Mouse (Mus musculus): ENCODE measurements around the gene Pank4. TPM values are rescaled to one million over a fixed set of nuclear protein-coding genes. Genes with fewer than 3 reads are reported as not detected.

The Pank4 gene
- polyA plus RNA-seq, 1 experiment from 2014 or later, result 48.4 TPM

GRCm38 (mm10) chr4:154961911-154962310, 2.0 kb upstream of the Pank4 start:
- no peak overlapping the region for H3K27ac ChIP-seq (ENCODE audit: low read length)
- peaks cover 52% of the 10 kb centered on the region for H3K27me3 ChIP-seq (ENCODE audit: control insufficient read depth, insufficient read depth, low read depth, low read length)
- H3K36me3 ChIP-seq (ENCODE audit: control insufficient read depth, insufficient read depth, low read length), result no peaks in the 10 kb centered on the region
- no peaks in the 10 kb centered on the region for H3K9me3 ChIP-seq (ENCODE audit: control insufficient read depth, low read length)
- ATAC-seq (ENCODE audit: low read depth), result no peak
- H3K9ac ChIP-seq (ENCODE audit: low read length), result no peak overlapping the region; the same call in 1 of the 2 replicates
- 23% methylated on average over 13 of the region's 13 CpGs for WGBS
- peak overlapping the region; percentile 70 for H3K4me2 ChIP-seq (ENCODE audit: low read depth, low read length)
- no peak overlapping the region for H3K4me3 ChIP-seq (ENCODE audit: low read length)
- H3K4me1 ChIP-seq (replicated peaks; ENCODE audit: control insufficient read depth, insufficient read depth, low read length), result peaks cover 40% of the 10 kb centered on the region

DNA sequence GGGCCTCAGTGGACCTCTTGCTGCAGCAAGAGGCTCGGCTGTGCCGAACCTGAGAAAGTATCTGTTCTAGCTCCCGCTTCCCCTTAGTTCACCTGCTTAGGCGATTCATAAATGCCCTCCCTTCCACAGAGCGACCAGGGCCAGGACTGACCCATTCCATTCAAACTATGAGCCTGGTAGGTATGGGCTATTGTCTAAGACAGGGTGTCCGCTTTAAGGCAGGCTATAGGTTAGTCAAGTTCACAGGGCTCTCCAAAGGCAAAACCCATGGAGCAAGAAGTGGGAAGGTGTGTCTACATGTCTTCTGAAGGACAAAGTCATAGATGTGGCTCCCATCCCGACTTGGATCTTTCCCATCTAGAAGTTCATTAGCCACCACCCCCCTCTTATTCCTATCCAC, 1.2 kb upstream of the Pank4 start:
- Histone ChIP-seq H3K9ac (ENCODE audit: low read length) (no peak overlapping the region), H3K4me3 (ENCODE audit: low read length) (no peak overlapping the region), H3K4me1 (replicated peaks; ENCODE audit: control insufficient read depth, insufficient read depth, low read length) (peaks cover 40% of the 10 kb centered on the region), H3K4me2 (ENCODE audit: low read depth, low read length) (no peak overlapping the region), H3K27ac (ENCODE audit: low read length) (no peak overlapping the region), H3K27me3 (ENCODE audit: control insufficient read depth, insufficient read depth, low read depth, low read length) (peaks cover 52% of the 10 kb centered on the region), H3K36me3 (ENCODE audit: control insufficient read depth, insufficient read depth, low read length) (no peaks in the 10 kb centered on the region), H3K9me3 (ENCODE audit: control insufficient read depth, low read length) (no peaks in the 10 kb centered on the region)
- 82% methylated on average over 7 of the region's 7 CpGs for WGBS
- no peak for ATAC-seq (ENCODE audit: low read depth)

DNA sequence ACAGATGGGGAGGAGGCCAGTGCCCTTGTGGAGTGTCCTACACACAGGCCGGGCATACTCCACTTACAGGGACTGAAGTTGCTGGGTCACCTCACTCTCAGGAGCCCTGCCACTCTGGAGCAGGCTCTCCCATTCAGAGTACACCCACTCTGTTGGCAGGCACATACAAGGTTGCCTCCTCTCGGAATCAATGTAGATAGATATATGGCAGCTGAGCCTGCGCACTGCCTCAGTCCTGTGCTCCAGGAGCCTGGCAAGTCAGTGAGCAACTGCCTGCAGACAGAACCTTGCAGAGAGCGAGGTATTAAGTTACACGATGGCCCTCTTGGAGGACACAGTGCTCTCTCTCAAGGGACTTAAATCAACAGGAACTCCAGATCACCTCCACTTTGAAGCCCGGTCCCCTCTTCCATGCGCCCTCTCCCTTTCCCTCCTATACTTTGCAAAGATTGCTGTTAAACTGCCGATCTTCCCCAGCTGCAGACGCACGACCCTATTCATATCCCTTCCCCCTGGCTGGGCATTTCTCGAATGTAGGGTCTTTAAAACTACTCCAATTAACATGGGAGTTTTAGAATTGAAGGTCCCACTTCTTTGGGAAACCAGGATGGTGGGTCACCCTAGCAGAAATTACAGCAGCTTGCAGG, 610 bp upstream of the Pank4 start:
- no peak for ATAC-seq (ENCODE audit: low read depth)
- Histone ChIP-seq H3K9me3 (ENCODE audit: control insufficient read depth, low read length) (no peaks in the 10 kb centered on the region), H3K27me3 (ENCODE audit: control insufficient read depth, insufficient read depth, low read depth, low read length) (peaks cover 49% of the 10 kb centered on the region), H3K36me3 (ENCODE audit: control insufficient read depth, insufficient read depth, low read length) (no peaks in the 10 kb centered on the region), H3K4me3 (ENCODE audit: low read length) (peak overlapping the region; percentile 73), H3K4me2 (ENCODE audit: low read depth, low read length) (peak overlapping the region; percentile 73), H3K9ac (ENCODE audit: low read length) (peak overlapping the region; percentile 85; the same call in 1 of the 2 replicates), H3K27ac (ENCODE audit: low read length) (no peak overlapping the region), H3K4me1 (replicated peaks; ENCODE audit: control insufficient read depth, insufficient read depth, low read length) (peaks cover 35% of the 10 kb centered on the region)
- WGBS, result 32% methylated on average over 11 of the region's 11 CpGs

GRCm38 (mm10) chr4:154964581-154965235, 785 bp downstream of the Pank4 start:
- H3K4me1 ChIP-seq (replicated peaks; ENCODE audit: control insufficient read depth, insufficient read depth, low read length), result peaks cover 33% of the 10 kb centered on the region
- no peaks in the 10 kb centered on the region for H3K9me3 ChIP-seq (ENCODE audit: control insufficient read depth, low read length)
- no peak for ATAC-seq (ENCODE audit: low read depth)
- under 1% methylated on average over 29 of the region's 36 CpGs for WGBS
- peak overlapping the region; percentile 85 for H3K9ac ChIP-seq (ENCODE audit: low read length)
- H3K27me3 ChIP-seq (ENCODE audit: control insufficient read depth, insufficient read depth, low read depth, low read length), result peaks cover 35% of the 10 kb centered on the region
- H3K4me3 ChIP-seq (ENCODE audit: low read length), result peak overlapping the region; percentile 73
- peaks cover 8% of the 10 kb centered on the region for H3K36me3 ChIP-seq (ENCODE audit: control insufficient read depth, insufficient read depth, low read length)
- peak overlapping the region; percentile 83 for H3K27ac ChIP-seq (ENCODE audit: low read length)
- peak overlapping the region; percentile 73 for H3K4me2 ChIP-seq (ENCODE audit: low read depth, low read length)

DNA sequence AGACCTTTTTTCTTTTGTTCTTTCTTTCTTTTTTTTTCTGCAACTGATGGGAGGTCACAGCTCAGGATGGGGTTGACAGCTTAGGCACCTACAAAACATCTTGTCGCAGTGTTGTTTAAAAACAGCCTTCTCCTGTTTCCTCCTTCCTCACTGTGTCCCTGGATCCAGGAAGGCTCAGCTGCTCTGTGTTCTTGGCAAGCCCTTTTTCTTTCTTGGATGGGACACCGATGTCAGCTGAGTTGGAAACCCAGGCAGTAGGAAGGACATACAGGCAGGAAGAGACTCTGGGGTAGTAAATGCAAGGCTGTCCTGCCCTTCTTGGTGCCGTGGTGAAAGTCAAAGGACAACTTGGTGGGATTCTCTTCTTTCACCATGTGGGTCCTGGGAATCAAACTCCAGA, 1.9 kb downstream of the Pank4 start:
- H3K9ac ChIP-seq (ENCODE audit: low read length), result no peak overlapping the region
- H3K9me3 ChIP-seq (ENCODE audit: control insufficient read depth, low read length), result no peaks in the 10 kb centered on the region
- H3K4me3 ChIP-seq (ENCODE audit: low read length), result no peak overlapping the region
- peaks cover 23% of the 10 kb centered on the region for H3K27me3 ChIP-seq (ENCODE audit: control insufficient read depth, insufficient read depth, low read depth, low read length)
- no peak for ATAC-seq (ENCODE audit: low read depth)
- no peak overlapping the region for H3K4me2 ChIP-seq (ENCODE audit: low read depth, low read length)
- no peak overlapping the region for H3K27ac ChIP-seq (ENCODE audit: low read length)
- peaks cover 26% of the 10 kb centered on the region for H3K4me1 ChIP-seq (replicated peaks; ENCODE audit: control insufficient read depth, insufficient read depth, low read length)
- 61% methylated on average over 3 of the region's 3 CpGs for WGBS
- peaks cover 20% of the 10 kb centered on the region for H3K36me3 ChIP-seq (ENCODE audit: control insufficient read depth, insufficient read depth, low read length)

- Histone ChIP-seq H3K27ac (ENCODE audit: low read length) (no peak overlapping the region), H3K4me3 (ENCODE audit: low read length) (no peak overlapping the region), H3K36me3 (ENCODE audit: control insufficient read depth, insufficient read depth, low read length) (peaks cover 33% of the 10 kb centered on the region), H3K27me3 (ENCODE audit: control insufficient read depth, insufficient read depth, low read depth, low read length) (peaks cover 10% of the 10 kb centered on the region), H3K4me2 (ENCODE audit: low read depth, low read length) (no peak overlapping the region), H3K4me1 (replicated peaks; ENCODE audit: control insufficient read depth, insufficient read depth, low read length) (peaks cover 18% of the 10 kb centered on the region), H3K9me3 (ENCODE audit: control insufficient read depth, low read length) (no peaks in the 10 kb centered on the region), H3K9ac (ENCODE audit: low read length) (no peak overlapping the region)
- 61% methylated on average over 5 of the region's 5 CpGs for WGBS
- ATAC-seq (ENCODE audit: low read depth), result no peak
Observed at GRCm38 (mm10) chr4:154967173-154967572, 3.2 kb downstream of the Pank4 start.

- ATAC-seq (ENCODE audit: low read depth), result no peak
- H3K9me3 ChIP-seq (ENCODE audit: control insufficient read depth, low read length), result no peaks in the 10 kb centered on the region
- no peak overlapping the region for H3K9ac ChIP-seq (ENCODE audit: low read length)
- no peak overlapping the region for H3K4me3 ChIP-seq (ENCODE audit: low read length)
- peaks cover 75% of the 10 kb centered on the region for H3K36me3 ChIP-seq (ENCODE audit: control insufficient read depth, insufficient read depth, low read length)
- no peak overlapping the region for H3K27ac ChIP-seq (ENCODE audit: low read length)
- no peaks in the 10 kb centered on the region for H3K27me3 ChIP-seq (ENCODE audit: control insufficient read depth, insufficient read depth, low read depth, low read length)
- H3K4me2 ChIP-seq (ENCODE audit: low read depth, low read length), result no peak overlapping the region
- WGBS, result 93% methylated on average over 12 of the region's 12 CpGs
- no peaks in the 10 kb centered on the region for H3K4me1 ChIP-seq (replicated peaks; ENCODE audit: control insufficient read depth, insufficient read depth, low read length)
Observed at GRCm38 (mm10) chr4:154972546-154972945, 8.6 kb downstream of the Pank4 start.

- no peaks in the 10 kb centered on the region for H3K9me3 ChIP-seq (ENCODE audit: control insufficient read depth, low read length)
- no peak overlapping the region for H3K4me2 ChIP-seq (ENCODE audit: low read depth, low read length)
- H3K9ac ChIP-seq (ENCODE audit: low read length), result no peak overlapping the region
- H3K4me3 ChIP-seq (ENCODE audit: low read length), result no peak overlapping the region
- no peaks in the 10 kb centered on the region for H3K27me3 ChIP-seq (ENCODE audit: control insufficient read depth, insufficient read depth, low read depth, low read length)
- H3K4me1 ChIP-seq (replicated peaks; ENCODE audit: control insufficient read depth, insufficient read depth, low read length), result no peaks in the 10 kb centered on the region
- H3K36me3 ChIP-seq (ENCODE audit: control insufficient read depth, insufficient read depth, low read length), result peaks cover 86% of the 10 kb centered on the region
- H3K27ac ChIP-seq (ENCODE audit: low read length), result no peak overlapping the region
- ATAC-seq (ENCODE audit: low read depth), result no peak
- WGBS, result 83% methylated on average over 11 of the region's 11 CpGs
Observed at GRCm38 (mm10) chr4:154974163-154974611, 10.3 kb downstream of the Pank4 start.

- Histone ChIP-seq H3K9ac (ENCODE audit: low read length) (no peak overlapping the region), H3K9me3 (ENCODE audit: control insufficient read depth, low read length) (no peaks in the 10 kb centered on the region), H3K27ac (ENCODE audit: low read length) (no peak overlapping the region), H3K27me3 (ENCODE audit: control insufficient read depth, insufficient read depth, low read depth, low read length) (no peaks in the 10 kb centered on the region; the same call in 1 of the 2 replicates), H3K4me2 (ENCODE audit: low read depth, low read length) (no peak overlapping the region), H3K4me1 (replicated peaks; ENCODE audit: control insufficient read depth, insufficient read depth, low read length) (peaks cover 2% of the 10 kb centered on the region; the same call in 1 of the 2 replicates), H3K36me3 (ENCODE audit: control insufficient read depth, insufficient read depth, low read length) (peaks cover 42% of the 10 kb centered on the region), H3K4me3 (ENCODE audit: low read length) (no peak overlapping the region)
- ATAC-seq (ENCODE audit: low read depth), result no peak
- WGBS, result 77% methylated on average over 4 of the region's 4 CpGs
Observed at GRCm38 (mm10) chr4:154980110-154980509, 16.2 kb downstream of the Pank4 start.
